Mouse (Mus musculus): ENCODE data around the gene Ubtd2.

DNA sequence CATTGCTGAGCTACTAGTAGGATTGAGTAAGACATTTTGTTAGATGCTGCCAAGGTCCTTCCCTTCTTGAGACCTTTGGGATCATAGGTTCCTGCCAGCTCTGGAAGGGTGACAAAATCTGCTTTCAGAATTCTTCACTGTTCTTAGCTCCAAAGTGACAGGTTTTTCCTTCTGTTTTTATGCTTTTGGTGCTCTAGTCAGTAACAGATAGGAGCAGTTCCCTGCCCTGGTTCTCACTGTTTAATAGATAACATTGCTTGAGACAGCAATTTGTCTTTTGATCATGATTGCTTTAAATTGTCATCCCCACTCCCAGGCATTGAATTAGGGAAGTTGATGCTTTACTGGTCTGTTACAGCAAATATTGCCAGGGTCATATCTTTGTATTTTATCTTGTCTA is 38.1 kb downstream of the Ubtd2 start:
- TF ChIP-seq EP300 (optimal IDR thresholded peaks at IDR 0.05) (no peak), CTCF (IDR thresholded peaks at IDR 0.05; ENCODE audit: low read depth) (no peak)

Data from stomach, postnatal 0 days (tissue).